Mouse (Mus musculus): ENCODE data around the gene Oosp2.

DNA sequence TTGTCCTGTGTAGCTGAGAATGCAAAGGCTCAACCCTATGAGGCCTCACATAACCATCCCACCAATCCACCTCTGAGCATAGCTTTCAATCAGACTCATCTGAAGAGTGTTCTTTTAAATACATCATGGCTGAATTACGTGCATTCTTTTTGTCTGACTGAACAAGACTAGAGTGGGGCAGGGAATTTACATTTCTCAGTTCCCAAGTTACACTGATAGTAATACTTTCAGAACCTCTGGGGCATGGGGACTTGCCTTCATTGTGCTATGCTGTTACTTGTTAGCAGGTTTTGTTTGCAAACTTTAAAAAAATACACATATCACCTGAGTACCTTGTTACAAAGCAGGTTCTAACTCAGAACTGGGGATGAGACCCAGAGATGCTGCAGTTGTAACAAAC lies 31.1 kb upstream of the Oosp2 start:
- TF ChIP-seq CTCF (IDR thresholded peaks at IDR 0.05; ENCODE audit: extremely low read depth, insufficient read depth, low read length) (no peak), POLR2A (IDR thresholded peaks at IDR 0.05; ENCODE audit: extremely low read depth, insufficient read depth, low read length) (no peak)

Measured in cortical plate, adult 2 months (tissue).